Mouse (Mus musculus) c-Kit-positive CD71-negative TER-119-negative erythroid progenitor cells, embryonic 14.5 days (primary cell): ENCODE data around the gene Akap13.

Experiments
- DNase-seq: peaks from one replicate; pipeline ENCODE4 v3.0.0-alpha.2; 2013; ENCODE audit warnings: low read depth

The Akap13 gene

DNA sequence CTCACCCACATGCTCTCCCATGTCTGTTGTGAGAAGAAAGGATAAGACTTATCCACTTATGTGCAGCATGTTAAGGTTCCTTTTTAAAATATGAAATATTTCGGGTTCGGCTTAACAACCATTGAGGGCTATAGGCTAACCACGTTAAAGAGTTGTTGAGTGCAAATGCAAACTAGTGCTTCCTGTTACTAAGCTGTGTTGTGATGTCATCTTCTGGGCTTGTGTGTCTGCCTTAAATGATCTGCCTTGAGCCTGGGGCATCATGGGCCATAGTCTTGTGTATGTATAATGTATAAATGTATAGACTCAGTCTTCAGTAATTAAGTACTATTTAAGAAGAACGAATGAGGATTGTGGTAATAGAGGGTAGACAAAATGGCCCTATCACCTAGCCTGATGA, 104.6 kb downstream of the Akap13 start:
- DNase-seq = no peak

DNA sequence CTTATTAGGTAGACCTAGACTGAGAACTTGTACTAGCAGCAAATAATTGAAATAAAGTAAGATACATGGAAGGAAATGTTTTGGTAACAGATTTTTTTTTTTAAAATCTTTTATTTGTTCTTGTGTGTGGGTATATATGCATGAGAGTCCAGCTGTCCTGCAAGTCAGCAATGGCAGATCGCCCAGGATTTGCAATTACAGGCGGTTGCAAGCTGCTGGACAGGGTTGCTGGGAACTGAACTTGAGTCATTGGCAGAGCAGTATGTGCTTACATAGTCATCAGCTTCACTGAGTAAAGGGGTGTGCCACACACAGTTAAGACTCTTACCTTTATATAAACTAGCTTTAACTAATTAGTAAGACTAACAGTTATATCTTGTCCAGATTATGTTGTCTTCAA, 105.2 kb downstream of the Akap13 start:
- DNase-seq = no peak

DNA sequence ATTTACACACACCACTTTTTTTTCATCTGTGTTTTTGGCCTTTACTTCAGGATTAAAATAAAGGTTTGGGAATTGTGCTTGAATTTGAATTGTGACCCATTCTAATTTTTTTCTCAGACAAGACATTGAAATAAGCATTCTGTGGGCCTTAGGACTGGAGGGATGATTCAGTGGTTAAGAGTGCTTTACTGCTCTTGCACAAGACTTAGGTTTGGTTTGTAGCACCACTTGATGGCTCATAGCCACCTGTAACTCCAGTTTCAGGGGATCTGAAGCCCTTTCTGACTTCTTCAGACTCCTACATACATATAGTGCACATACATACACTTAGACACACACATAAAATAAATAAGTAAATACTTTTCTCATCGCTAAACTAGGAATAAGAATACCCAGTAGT, 105.8 kb downstream of the Akap13 start:
- DNase-seq = no peak

DNA sequence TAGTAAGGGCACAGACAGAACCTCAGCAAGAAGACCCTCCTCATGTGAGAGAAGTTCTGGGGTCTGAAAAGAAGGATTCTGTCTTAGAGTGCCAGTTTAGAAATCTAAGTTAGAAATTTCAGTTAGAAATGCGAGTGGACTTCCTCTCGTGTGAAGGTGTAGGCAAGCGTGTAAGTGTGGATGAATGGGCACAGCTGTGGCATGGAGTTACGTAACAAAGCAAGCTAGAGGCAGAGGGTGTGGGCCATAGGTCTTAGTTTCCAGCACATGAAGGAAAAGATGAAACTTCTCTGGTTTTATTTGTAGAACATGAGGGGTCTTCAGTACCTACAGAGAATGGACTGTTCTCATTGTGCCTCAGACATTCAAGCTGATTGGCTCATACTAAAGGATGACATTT, 112.9 kb downstream of the Akap13 start:
- DNase-seq = no peak

DNA sequence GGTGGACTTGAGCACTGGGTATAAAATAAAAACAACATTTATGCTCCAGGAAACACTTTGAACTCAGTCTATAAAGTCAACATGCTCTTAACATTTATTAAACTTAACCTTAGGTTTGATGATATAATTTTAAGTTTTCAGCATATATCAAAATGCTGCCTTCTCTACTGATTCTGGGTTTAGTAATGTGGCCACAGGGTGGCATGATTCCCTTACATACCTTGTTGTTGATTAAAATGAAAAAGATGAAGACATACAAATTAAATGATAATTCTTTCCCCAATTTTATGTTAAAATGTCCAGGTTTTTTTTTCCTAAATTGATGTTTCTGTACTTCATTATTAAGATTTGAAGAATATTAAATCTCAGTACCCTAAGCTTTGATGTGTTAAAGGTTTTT, 113.5 kb downstream of the Akap13 start:
- DNase-seq = no peak

DNA sequence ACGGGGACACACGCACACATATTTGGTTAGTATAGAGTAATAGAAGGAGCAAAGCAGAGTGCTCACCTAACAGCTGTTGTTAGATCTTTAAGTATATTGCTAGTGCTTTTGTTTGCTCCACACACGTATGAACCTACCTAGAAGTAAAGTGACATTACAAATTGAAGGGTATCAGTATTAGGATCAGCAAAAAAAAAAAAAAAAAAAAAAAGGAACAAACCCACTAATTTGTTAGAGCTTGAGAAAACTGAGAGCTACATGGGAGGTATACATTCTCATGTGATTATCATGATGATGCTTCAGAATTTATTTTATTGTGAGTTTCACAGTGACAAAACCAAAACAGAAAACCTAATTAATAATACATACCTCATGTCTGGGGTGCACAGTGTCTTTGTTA, 114.9 kb downstream of the Akap13 start:
- DNase-seq = no peak

DNA sequence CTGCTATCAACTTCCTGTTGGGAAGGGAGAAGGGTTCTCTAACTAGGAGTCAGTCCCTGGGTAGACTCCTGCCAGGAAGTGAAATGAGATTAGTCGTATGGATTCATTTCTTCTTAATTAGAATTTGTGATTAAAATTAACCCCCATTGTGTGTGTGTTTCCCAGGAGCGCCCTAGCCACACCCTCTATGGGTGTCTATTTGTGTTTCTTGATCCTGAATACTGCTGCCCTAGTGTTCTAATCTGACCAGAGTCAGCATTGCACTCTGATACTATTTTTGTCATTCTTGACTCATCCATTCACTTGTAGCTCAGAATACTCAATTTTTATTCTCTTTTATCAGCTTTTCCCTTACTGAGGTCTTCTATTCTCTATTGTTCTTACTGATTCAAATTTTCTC, 115.7 kb downstream of the Akap13 start:
- DNase-seq = no peak

DNA sequence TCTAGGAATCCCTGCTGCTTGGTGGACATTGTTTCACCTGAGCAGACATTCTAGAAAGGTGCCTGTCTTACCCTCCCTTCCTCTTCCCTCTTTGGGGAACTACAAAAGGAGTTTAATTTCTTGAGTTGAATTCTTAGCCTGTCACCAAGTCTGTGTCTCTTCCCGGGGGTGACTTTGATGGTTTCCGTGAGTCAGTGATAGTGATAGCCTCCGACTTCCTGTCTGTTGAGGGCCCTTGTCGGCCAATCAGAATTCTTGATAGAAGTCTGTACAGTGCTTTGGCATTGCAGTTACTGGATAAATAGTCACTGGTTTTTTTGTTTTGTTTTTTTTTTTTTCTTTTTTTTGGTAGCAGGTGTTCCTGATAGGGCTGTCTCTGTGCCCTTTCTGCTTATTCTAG, 116.8 kb downstream of the Akap13 start:
- no peak for DNase-seq

DNA sequence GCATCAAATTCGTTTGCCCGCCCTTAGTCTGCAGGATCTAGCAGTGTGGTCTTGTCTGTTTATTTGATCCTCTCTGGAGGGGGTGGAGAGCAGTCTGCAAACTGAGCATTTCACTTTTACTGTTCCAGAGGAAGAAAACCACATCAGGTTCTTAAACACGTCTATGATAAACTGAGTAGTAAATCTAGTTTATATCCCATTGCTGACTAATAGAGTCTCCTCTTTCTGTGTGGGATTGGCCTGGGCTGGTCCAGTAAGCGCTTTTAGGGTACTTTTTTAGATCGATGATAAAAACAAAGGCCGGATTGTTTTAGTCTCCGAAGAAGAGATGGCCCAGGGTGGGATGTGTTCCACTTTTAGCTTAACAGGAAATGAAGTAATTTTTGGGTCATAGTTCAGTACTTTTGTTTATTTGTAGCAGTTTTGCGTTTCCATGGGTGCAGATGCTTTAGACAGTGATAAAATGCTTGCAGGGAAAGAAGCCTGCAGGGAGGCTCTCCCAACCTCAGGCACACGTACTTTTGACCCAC, 119.9 kb downstream of the Akap13 start:
- no peak for DNase-seq

DNA sequence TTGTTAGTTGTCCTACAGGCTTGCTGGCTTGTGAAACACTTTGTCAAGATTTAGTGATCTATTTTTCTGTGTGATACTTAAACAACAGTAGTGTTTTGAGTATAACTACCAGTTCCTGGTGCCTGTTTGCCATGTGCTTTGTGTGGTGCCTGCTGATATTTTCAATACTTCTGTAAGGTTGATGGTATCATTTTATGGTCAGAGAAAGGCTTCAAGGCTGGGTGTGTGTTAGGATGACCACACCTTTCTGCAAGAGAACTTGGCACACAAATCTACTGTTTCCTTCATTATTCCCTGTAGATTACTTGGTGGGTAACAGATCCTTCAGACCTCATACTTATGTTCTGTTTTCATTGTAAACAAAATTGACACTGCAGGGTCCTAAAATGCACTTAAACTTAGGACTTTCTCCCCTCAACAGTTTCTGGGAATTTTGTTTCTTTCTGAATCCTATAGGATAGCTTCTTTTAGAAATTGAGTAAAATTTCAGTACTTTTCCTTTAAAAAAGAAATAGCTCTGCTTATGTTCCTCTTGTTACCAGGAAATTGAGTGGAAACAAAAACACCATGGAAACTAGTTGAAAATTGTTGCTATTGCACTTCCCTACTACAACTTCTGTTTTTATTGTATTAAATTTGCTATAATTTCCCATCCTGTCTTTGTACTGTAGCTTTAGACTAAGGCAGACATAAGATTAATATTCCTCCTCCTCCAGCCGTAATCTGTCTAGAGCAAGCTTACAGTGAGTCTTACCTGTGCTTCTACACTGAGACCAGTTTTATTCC, 120.7 kb downstream of the Akap13 start:
- no peak for DNase-seq

DNA sequence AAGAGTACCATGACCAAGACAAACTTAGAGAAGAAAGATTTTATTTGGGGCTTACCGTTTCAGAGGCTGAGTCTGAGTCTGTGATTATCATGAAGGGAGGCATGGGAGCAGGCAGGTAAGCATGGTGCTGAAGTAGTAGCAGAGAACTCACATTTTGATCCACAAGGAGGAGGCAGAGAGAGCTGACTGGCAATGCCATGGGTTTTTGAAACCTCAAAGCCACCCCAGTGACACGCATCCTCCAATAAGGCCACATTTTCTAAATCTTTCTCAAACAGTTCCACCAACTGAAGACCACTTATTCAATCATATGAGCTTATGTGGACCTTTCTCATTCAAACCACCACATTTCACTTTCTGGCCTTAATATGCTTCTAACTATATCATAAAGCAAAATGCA, 121.5 kb downstream of the Akap13 start:
- DNase-seq = no peak

DNA sequence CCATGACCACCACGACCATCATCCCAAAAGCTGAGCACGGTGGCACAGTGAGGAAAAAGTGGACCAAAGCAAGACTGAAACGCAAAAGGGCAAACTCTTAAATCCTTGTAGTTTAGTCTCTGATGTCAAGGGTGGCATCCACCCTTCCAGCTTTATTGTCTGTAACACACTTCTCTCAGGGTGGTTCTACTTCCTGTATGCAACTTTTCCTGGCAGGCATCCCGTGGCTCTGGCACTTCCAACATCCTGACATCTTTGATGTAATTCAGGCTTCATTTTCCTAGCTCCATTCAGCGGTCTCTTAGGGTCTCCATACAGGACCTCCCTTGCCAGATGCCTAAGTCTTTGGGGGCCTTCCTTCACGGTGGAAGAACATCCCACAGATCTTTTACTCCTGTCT, 122.0 kb downstream of the Akap13 start:
- no peak for DNase-seq

DNA sequence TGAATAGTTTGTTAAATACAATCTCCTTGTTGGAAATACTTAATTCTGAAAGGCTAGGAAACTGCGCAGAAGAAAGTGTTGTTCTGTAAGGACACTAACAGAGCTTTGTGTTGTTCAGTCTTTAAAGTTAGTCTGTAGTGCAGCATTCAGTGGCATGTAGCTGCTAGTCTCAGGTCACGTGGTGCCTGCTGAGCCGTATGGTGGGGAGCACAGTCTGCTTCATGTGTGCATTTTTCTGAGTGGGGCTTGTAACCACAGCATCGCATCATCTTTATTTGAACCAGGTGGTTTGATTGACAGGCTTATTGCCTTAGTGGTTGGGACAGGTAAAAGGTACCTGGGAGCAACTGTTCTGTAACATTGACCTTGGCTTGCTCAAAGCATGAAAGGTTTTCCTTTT, 123.3 kb downstream of the Akap13 start:
- DNase-seq = no peak

DNA sequence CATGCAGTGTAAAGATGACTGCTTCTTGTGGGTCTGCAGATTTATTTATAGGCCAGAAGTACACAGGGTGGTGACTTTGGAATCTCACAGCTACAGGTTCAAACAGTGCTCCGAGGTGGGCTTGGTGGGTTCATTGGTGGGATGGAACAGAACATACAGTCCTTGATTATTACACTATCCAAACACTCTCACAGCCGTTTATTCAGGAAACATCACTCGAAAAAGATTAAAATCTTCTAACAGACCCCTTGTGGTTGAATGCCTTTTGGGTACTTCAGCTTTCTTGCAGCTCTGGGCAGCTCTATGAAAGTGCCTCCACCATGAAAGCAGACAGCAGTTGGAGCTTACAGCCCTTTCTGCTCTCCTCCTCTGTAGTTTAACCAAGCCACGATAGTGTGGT, 126.8 kb downstream of the Akap13 start:
- no peak for DNase-seq

DNA sequence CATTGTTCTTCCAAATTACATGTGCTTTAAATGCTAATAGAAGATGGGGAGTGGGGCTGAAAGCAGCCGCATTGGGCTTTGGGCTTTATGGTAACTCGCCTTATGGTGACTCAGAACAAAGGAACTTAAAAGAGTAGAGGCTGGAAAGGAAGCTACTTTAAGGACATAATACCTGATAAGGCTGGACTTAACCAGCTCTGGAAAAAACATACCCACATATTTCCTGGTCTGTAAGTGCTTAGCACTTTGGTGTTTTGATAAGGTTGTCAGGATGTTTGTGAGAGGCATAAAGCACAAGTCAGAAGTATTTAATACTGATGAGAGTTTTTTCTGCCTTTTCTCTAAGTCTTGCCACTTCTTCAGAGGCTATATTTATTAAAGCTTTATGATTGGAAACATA, 128.8 kb downstream of the Akap13 start:
- DNase-seq = no peak

DNA sequence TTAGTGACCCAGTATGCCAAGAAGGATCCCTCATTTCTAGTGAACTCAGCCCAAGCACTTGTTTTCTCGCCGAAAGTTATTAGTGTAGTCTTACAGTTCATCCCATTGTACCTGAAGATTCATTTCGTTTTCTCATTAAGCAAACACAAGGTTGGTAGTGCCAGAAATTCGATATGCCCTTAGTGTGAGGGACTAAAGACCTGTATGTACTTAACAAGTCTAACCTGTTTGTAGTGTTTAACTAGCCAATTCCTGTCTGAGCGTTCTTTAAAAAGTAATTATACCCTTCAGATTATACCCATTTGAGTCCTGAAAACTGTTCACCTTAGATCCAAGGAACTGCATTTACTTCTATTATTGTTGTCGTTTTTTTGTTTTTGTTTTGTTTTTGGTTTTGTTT, 130.1 kb downstream of the Akap13 start:
- DNase-seq = no peak

DNA sequence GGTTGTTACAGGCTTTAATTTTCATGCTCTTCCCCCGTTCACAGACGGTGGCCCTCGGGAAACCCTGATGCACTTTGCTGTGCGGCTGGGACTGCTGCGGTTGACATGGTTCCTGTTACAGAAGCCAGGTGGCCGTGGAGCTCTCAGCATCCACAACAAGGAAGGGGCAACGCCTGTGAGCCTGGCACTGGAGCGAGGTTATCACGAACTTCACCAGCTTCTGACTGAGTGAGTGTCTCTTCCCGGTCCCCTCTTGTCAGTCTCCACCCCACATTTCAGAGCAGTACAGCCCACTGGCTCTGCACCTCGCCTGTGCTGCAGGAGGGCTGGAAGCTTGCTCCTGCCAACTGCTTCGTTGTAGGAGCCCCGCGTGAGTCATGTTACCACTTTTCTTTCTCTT, 130.8 kb downstream of the Akap13 start:
- no peak for DNase-seq

DNA sequence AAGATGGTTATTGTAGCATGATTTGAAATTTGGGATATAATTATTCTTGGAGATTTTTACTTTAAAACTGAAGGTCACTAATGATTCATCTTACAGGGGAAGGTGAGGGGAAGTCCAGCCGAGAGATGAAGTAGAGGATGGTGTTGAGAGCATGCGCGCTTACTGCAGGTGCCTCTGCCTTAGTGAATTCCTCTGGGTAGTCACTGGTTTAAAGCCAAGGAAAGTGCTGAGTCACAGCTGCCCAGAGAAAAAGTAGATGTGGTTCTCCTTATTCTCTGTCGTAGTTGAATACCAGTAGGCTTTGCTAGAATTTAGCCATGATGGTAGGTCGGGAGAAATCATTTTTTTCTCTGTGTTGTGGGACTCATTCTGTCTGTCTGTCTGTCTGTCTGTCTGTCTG, 132.4 kb downstream of the Akap13 start:
- DNase-seq = no peak

DNA sequence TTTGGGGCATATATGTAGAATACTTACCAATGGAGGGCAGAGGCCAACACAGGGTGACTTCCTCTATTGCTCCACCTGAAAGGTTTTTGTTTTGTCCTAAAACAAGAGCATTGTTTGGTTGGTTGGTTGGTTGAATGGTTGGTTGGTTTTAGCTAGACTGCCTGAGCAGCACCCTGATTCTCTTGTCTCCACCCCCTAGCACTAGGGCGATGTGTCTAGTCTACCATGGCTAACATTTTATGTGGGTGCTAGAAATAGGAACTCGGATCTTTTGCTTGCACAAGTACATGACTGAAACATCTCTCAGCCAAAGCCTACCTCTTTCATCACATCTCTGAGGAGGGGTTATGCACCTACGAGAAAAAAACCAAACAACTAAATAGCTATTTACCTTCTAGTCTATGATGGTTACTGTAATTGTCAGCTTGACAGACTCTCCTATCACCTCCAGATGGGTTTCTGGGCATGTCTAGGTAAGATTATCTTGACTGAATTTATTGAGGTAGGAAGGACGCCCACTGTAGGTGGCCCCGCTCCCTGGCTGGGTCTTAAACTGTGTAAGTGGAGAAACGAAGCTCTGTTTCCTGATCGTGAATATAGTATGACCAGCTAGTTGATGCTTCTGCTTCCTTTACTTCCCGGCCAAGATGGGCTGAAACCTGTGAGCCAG, 134.1 kb downstream of the Akap13 start:
- DNase-seq = no peak

DNA sequence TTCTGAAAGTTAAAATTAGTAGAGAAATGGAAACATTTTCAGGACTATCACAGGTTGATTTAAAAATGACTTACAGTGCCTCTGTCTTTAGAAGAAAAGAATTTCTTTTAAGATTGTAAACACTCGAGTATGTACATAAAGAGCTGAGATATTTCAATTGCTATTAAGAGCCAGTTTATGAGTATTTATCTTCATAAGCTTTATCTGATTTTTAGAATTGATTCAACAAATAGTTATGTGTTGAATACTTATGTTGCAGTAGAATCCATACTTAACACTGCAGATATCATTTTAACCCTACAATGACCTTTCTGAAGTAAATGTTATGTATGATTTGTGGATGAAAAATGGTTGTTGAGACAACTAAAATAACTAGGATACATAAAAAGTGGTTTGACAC, 136.6 kb downstream of the Akap13 start:
- DNase-seq = no peak

DNA sequence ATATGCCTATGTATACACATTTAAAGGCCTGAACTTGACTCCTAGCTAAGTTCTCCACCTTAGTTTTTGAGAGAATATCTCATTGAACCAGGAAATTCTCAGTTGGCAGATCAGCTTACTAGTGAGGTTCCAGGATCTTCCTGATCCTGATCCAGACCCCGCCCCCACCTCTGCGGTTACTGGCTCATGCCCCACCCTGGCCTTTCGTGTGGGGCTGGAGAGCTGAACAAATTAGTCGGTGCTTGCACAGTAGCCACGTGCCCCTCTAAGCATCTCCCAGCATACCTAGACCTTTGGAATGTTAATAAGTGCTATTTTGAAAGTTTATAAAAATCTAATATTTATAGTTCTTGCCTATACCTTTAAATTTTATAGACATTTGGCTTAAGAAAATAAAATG, 139.5 kb downstream of the Akap13 start:
- no peak for DNase-seq

DNA sequence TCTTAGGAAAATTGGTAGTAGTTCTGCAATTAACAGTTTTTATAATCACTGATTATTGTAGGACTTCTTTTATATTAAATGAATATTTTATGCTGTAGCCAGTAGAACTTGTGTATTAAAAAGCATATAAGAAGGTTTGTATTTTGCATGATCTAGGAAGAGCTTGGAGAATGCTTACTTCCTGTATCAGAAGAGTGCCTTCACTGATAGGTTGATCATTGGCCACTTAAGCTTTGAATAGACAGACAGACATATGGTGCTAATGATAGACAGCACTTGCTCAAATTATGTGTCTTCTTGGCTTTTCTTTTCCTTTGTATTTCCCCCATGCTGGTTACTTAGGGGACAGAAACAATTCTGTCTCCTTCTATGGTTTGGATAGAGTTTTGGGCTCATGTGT, 139.9 kb downstream of the Akap13 start:
- no peak for DNase-seq

DNA sequence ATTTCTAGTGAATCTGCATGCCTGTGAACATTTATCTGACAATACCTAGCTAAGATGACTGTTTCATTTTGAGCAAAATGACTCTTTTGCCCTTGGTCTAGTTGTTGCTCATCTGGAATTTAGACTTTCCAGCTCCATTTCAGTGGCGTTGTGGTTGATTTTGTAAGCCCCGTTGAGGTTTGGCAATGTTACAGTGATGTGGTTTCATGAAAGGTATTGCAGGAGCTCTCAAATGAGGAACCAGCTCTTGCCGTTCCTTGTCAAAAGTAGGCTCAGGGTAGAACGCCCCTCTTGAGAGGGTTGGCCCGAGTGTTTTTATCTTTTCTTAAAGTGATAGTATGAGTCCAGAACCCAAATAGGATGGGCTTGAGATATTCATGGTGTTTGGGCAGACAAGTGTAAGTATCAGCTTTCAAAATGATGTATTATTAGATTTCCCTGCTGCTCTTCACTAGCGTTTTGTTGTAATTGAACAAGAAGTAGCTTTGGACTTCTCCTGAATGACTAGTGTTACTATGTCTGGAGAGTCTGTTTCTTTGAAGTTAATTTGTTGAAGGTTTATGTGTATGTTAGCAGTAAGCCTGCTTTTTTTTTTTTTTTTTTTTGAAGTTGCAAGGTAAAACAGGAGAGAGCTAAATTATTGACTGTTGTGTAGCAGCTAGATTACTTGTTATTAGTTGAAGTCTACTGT, 140.9 kb downstream of the Akap13 start:
- DNase-seq = peak; percentile 77
